8 mouse cellular contexts compared by ENCODE assay signal in genomic region chr4:41506156-41506555, GRCm38 (mm10). TPM values are rescaled to one million over a fixed set of nuclear protein-coding genes. Genes with fewer than 3 reads are reported as not detected.
DNase-seq lines count a peak whose midpoint lies in the region; ATAC-seq lines count a peak whose summit lies in the region.

No protein-coding gene starts in this region.

- no peak for ATAC-seq in intestine, embryonic 15.5 days
- no peak for ATAC-seq in liver, embryonic 11.5 days (replicated peaks; ENCODE audit: low FRiP score)
- ATAC-seq in midbrain, embryonic 16.5 days, result no peak

- H3K9me3 ChIP-seq in intestine, embryonic 15.5 days, result no peaks in the 10 kb centered on the region
- H3K9me3 ChIP-seq in liver, embryonic 11.5 days (ENCODE audit: control insufficient read depth, low read length), result no peaks in the 10 kb centered on the region
- H3K9me3 ChIP-seq in midbrain, embryonic 16.5 days (replicated peaks; ENCODE audit: control insufficient read depth, low read length, poor library complexity, severe bottlenecking), result no peaks in the 10 kb centered on the region

- H3K36me3 ChIP-seq in intestine, embryonic 15.5 days, result no peaks in the 10 kb centered on the region
- no peaks in the 10 kb centered on the region for H3K36me3 ChIP-seq in liver, embryonic 11.5 days (ENCODE audit: control insufficient read depth, insufficient read depth, low read length)
- H3K36me3 ChIP-seq in midbrain, embryonic 16.5 days (ENCODE audit: control insufficient read depth, insufficient read depth, low read length), result no peaks in the 10 kb centered on the region

- H3K4me2 ChIP-seq in intestine, embryonic 15.5 days (replicated peaks), result peak overlapping the region; percentile 95
- H3K4me2 ChIP-seq in liver, embryonic 11.5 days, result peak overlapping the region; percentile 96
- peak overlapping the region; percentile 84 for H3K4me2 ChIP-seq in midbrain, embryonic 16.5 days (ENCODE audit: low read length)

- H3K27me3 ChIP-seq in intestine, embryonic 15.5 days (replicated peaks), result no peaks in the 10 kb centered on the region; the same call in 1 of the 2 replicates
- peaks cover 30% of the 10 kb centered on the region for H3K27me3 ChIP-seq in liver, embryonic 11.5 days (replicated peaks; ENCODE audit: control insufficient read depth, insufficient read depth, low read length)
- peaks cover 10% of the 10 kb centered on the region for H3K27me3 ChIP-seq in midbrain, embryonic 16.5 days (ENCODE audit: control insufficient read depth, insufficient read depth, low read depth, low read length)

- peak; percentile 61 for DNase-seq in right cerebral cortex, postnatal 14 days
- DNase-seq in right cerebral cortex, adult 18-20 months, result no peak
- peak; percentile 62 for DNase-seq in cerebellum, adult 8-10 months
- DNase-seq in gastrocnemius, postnatal 10 days, result peak; percentile 73
- no peak for DNase-seq in liver, embryonic 11.5 days (ENCODE audit: low spot score)
- peak; percentile 40 for DNase-seq in thymus, postnatal 25 days

- H3K4me1 ChIP-seq in intestine, embryonic 15.5 days (replicated peaks), result peaks cover 15% of the 10 kb centered on the region
- peaks cover 17% of the 10 kb centered on the region for H3K4me1 ChIP-seq in liver, embryonic 11.5 days (replicated peaks; ENCODE audit: control insufficient read depth, insufficient read depth, low read length)
- peaks cover 14% of the 10 kb centered on the region; the same call in 1 of the 2 replicates for H3K4me1 ChIP-seq in midbrain, embryonic 16.5 days (ENCODE audit: control insufficient read depth, insufficient read depth, low read length)

- H3K4me3 ChIP-seq in intestine, embryonic 15.5 days (replicated peaks), result peak overlapping the region; percentile 51
- peak overlapping the region; percentile 53 for H3K4me3 ChIP-seq in liver, embryonic 11.5 days (ENCODE audit: low read depth, low read length)
- H3K4me3 ChIP-seq in midbrain, embryonic 16.5 days (ENCODE audit: low read depth, low read length), result no peak overlapping the region

- 15% methylated on average over 13 of the region's 13 CpGs for WGBS in intestine, embryonic 15.5 days
- 11% methylated on average over 13 of the region's 13 CpGs for WGBS in liver, embryonic 11.5 days
- WGBS in midbrain, embryonic 16.5 days, result 8% methylated on average over 13 of the region's 13 CpGs

- H3K9ac ChIP-seq in intestine, embryonic 15.5 days, result peak overlapping the region; percentile 56; the same call in 1 of the 2 replicates
- H3K9ac ChIP-seq in liver, embryonic 11.5 days (ENCODE audit: low read depth, low read length), result 0 out of 2 replicates have a peak overlapping the region, but pooled peaks have one; percentile 0
- H3K9ac ChIP-seq in midbrain, embryonic 16.5 days (ENCODE audit: low read depth, low read length), result no peak overlapping the region

- no peak overlapping the region for H3K27ac ChIP-seq in intestine, embryonic 15.5 days
- no peak overlapping the region; the same call in 1 of the 2 replicates for H3K27ac ChIP-seq in liver, embryonic 11.5 days (ENCODE audit: low read depth, low read length)
- H3K27ac ChIP-seq in midbrain, embryonic 16.5 days (ENCODE audit: low read length), result no peak overlapping the region

RNA-seq across cellular contexts. Expression of gene AI464131, which starts 3.3 kb away (rescaled TPM):
- 10 to 100 TPM; 75.2 to 77.4 TPM for total RNA-seq in gastrocnemius, postnatal 10 days (2021)
- polyA plus RNA-seq in intestine, embryonic 15.5 days (2015; fragmentation: Nextera tagmentation; extraction: Ambion mirVana), result 8.1 and 9.4 TPM in 2 replicates
- polyA plus RNA-seq in liver, embryonic 11.5 days (2014; fragmentation: Nextera tagmentation; extraction: Ambion mirVana), result 1.5 TPM in 2 replicates
- polyA plus RNA-seq in midbrain, embryonic 16.5 days (2015; fragmentation: Nextera tagmentation; extraction: Ambion mirVana), result 7.4 and 11.6 TPM in 2 replicates

RNA-seq across cellular contexts. Expression of gene 1110017D15Rik, which starts 11.0 kb away (rescaled TPM):
- under 1 TPM in 1 of 2 experiments, not detected in 1; 0.36 TPM for total RNA-seq in gastrocnemius, postnatal 10 days (2021)
- 0.28 and 0.55 TPM in 2 replicates for polyA plus RNA-seq in intestine, embryonic 15.5 days (2015; fragmentation: Nextera tagmentation; extraction: Ambion mirVana)
- polyA plus RNA-seq in liver, embryonic 11.5 days (2014; fragmentation: Nextera tagmentation; extraction: Ambion mirVana), result 0.43 TPM in 1 of 2 replicates, not detected in the other
- 15.1 and 18.5 TPM in 2 replicates for polyA plus RNA-seq in midbrain, embryonic 16.5 days (2015; fragmentation: Nextera tagmentation; extraction: Ambion mirVana)

RNA-seq across cellular contexts. Expression of gene Nudt2, which starts 41.2 kb away (rescaled TPM):
- 10 to 100 TPM; 25.8 to 26.3 TPM for total RNA-seq in gastrocnemius, postnatal 10 days (2021)
- polyA plus RNA-seq in intestine, embryonic 15.5 days (2015; fragmentation: Nextera tagmentation; extraction: Ambion mirVana), result 61.4 and 62.3 TPM in 2 replicates
- 45.5 and 49.0 TPM in 2 replicates for polyA plus RNA-seq in liver, embryonic 11.5 days (2014; fragmentation: Nextera tagmentation; extraction: Ambion mirVana)
- polyA plus RNA-seq in midbrain, embryonic 16.5 days (2015; fragmentation: Nextera tagmentation; extraction: Ambion mirVana), result 70.6 and 80.8 TPM in 2 replicates

RNA-seq across cellular contexts. Expression of gene Kif24, which starts 41.5 kb away (rescaled TPM):
- total RNA-seq in gastrocnemius, postnatal 10 days (2021), result 1 to 10 TPM; 1.6 to 3.3 TPM
- polyA plus RNA-seq in intestine, embryonic 15.5 days (2015; fragmentation: Nextera tagmentation; extraction: Ambion mirVana), result 5.2 and 6.8 TPM in 2 replicates
- 6.2 and 8.6 TPM in 2 replicates for polyA plus RNA-seq in liver, embryonic 11.5 days (2014; fragmentation: Nextera tagmentation; extraction: Ambion mirVana)
- 2.5 and 3.0 TPM in 2 replicates for polyA plus RNA-seq in midbrain, embryonic 16.5 days (2015; fragmentation: Nextera tagmentation; extraction: Ambion mirVana)

Comparison
In these comparisons a context has a peak if more than half of its experiments do, and no peak if none do; other contexts are left out.
1. DNase-seq: peak in right cerebral cortex, postnatal 14 days (single experiment), cerebellum, adult 8-10 months (single experiment), gastrocnemius, postnatal 10 days (single experiment) and thymus, postnatal 25 days (single experiment); none in right cerebral cortex, adult 18-20 months (single experiment) and liver, embryonic 11.5 days (single experiment).
2. RNA of gene 1110017D15Rik, which starts 11.0 kb away (polyA plus RNA-seq): 15.1 to 18.5 TPM in midbrain, embryonic 16.5 days; 0.28 to 0.55 TPM in intestine, embryonic 15.5 days and 0.43 TPM in liver, embryonic 11.5 days; every median in the first group is over 10 times any median in the second.
3. Peak in every context shown above with its lines, with median percentiles within 50 percentile points of each other: H3K4me2 ChIP-seq.